ENCODE assay signal across 9 mouse cellular contexts in genomic region chr7:109578880-109579584, GRCm38 (mm10).
DNase-seq lines count a peak whose midpoint lies in the region; ATAC-seq and TF ChIP-seq lines count a peak whose summit lies in the region.
"Had no signal": no experiment of that assay in that cellular context is flagged by ENCODE, and none has a peak within 500 bp of the region (broad histone marks: within the 10 kb centered on the region; RNA-seq: fewer than 3 reads in every experiment).

No protein-coding gene starts in this region.

- H3K4me1 ChIP-seq in forebrain, embryonic 10.5 days: peaks cover 54% of the 10 kb centered on the region
- peaks cover 14% of the 10 kb centered on the region for H3K4me1 ChIP-seq in forebrain, embryonic 14.5 days (ENCODE audit: control insufficient read depth, insufficient read depth, low read length)
- H3K4me1 ChIP-seq in limb, embryonic 12.5 days (replicated peaks): peaks cover 13% of the 10 kb centered on the region
- H3K4me1 ChIP-seq in limb, embryonic 10.5 days: peaks cover 19% of the 10 kb centered on the region
- H3K4me1 ChIP-seq in heart, postnatal 0 days (ENCODE audit: control insufficient read depth, insufficient read depth): peaks cover 68% of the 10 kb centered on the region
- H3K4me1 ChIP-seq in midbrain, embryonic 16.5 days (ENCODE audit: control insufficient read depth, insufficient read depth, low read length): peaks cover 4% of the 10 kb centered on the region

- H3K36me3 ChIP-seq in forebrain, embryonic 10.5 days (replicated peaks): no peaks in the 10 kb centered on the region
- H3K36me3 ChIP-seq in forebrain, embryonic 14.5 days (ENCODE audit: control insufficient read depth, insufficient read depth, low read length): no peaks in the 10 kb centered on the region
- peaks cover 5% of the 10 kb centered on the region; the same call in 1 of the 2 replicates for H3K36me3 ChIP-seq in limb, embryonic 12.5 days
- peaks cover 5% of the 10 kb centered on the region; the same call in 1 of the 2 replicates for H3K36me3 ChIP-seq in limb, embryonic 10.5 days
- no peaks in the 10 kb centered on the region for H3K36me3 ChIP-seq in heart, postnatal 0 days (replicated peaks; ENCODE audit: control insufficient read depth, insufficient read depth, low read length)
- H3K36me3 ChIP-seq in midbrain, embryonic 16.5 days (ENCODE audit: control insufficient read depth, insufficient read depth, low read length): no peaks in the 10 kb centered on the region

- no peak overlapping the region for H3K4me2 ChIP-seq in forebrain, embryonic 14.5 days (ENCODE audit: low read length)
- no peak overlapping the region for H3K4me2 ChIP-seq in limb, embryonic 12.5 days
- no peak overlapping the region for H3K4me2 ChIP-seq in heart, postnatal 0 days (ENCODE audit: low read depth, low read length)
- no peak overlapping the region for H3K4me2 ChIP-seq in midbrain, embryonic 16.5 days (ENCODE audit: low read length)

- WGBS in forebrain, embryonic 10.5 days: 62% methylated on average over 2 of the region's 2 CpGs
- WGBS in forebrain, embryonic 14.5 days: 43% methylated on average over 2 of the region's 2 CpGs
- WGBS in limb, embryonic 12.5 days: 64% methylated on average over 2 of the region's 2 CpGs
- WGBS in limb, embryonic 10.5 days: 83% methylated on average over 2 of the region's 2 CpGs
- 29% methylated on average over 2 of the region's 2 CpGs for WGBS in heart, postnatal 0 days
- 31% methylated on average over 2 of the region's 2 CpGs for WGBS in midbrain, embryonic 16.5 days

- H3K9ac ChIP-seq in forebrain, embryonic 14.5 days (ENCODE audit: low read length): no peak overlapping the region
- H3K9ac ChIP-seq in limb, embryonic 12.5 days (replicated peaks): no peak overlapping the region
- H3K9ac ChIP-seq in heart, postnatal 0 days (replicated peaks; ENCODE audit: low read depth, low read length): no peak overlapping the region
- H3K9ac ChIP-seq in midbrain, embryonic 16.5 days (ENCODE audit: low read depth, low read length): no peak overlapping the region

- TF ChIP-seq EP300 in heart, postnatal 0 days (IDR thresholded peaks at IDR 0.05; ENCODE audit: low read depth): no peak

- H3K27ac ChIP-seq in forebrain, embryonic 10.5 days: peak overlapping the region; percentile 68; the same call in 1 of the 2 replicates
- H3K27ac ChIP-seq in forebrain, embryonic 14.5 days (ENCODE audit: low read depth, low read length): no peak overlapping the region
- H3K27ac ChIP-seq in limb, embryonic 12.5 days: peak overlapping the region; percentile 45; the same call in 1 of the 2 replicates
- H3K27ac ChIP-seq in limb, embryonic 10.5 days: no peak overlapping the region
- H3K27ac ChIP-seq in heart, postnatal 0 days (ENCODE audit: low read depth): peak overlapping the region; percentile 63
- H3K27ac ChIP-seq in midbrain, embryonic 16.5 days (ENCODE audit: low read length): peak overlapping the region; percentile 44; the same call in 1 of the 2 replicates

- no peak overlapping the region for H3K4me3 ChIP-seq in forebrain, embryonic 10.5 days
- no peak overlapping the region for H3K4me3 ChIP-seq in forebrain, embryonic 14.5 days (ENCODE audit: low read depth, low read length)
- no peak overlapping the region for H3K4me3 ChIP-seq in limb, embryonic 12.5 days (replicated peaks)
- no peak overlapping the region for H3K4me3 ChIP-seq in limb, embryonic 10.5 days
- H3K4me3 ChIP-seq in heart, postnatal 0 days (ENCODE audit: low read depth, low read length): no peak overlapping the region
- H3K4me3 ChIP-seq in midbrain, embryonic 16.5 days (ENCODE audit: low read depth, low read length): no peak overlapping the region

- TF ChIP-seq CTCF in heart, postnatal 0 days (IDR thresholded peaks at IDR 0.05; ENCODE audit: low read depth): no peak

- H3K27me3 ChIP-seq in forebrain, embryonic 10.5 days (ENCODE audit: poor library complexity, severe bottlenecking): no peaks in the 10 kb centered on the region
- H3K27me3 ChIP-seq in forebrain, embryonic 14.5 days (replicated peaks; ENCODE audit: control insufficient read depth, insufficient read depth, low read length): no peaks in the 10 kb centered on the region
- H3K27me3 ChIP-seq in limb, embryonic 12.5 days: no peaks in the 10 kb centered on the region
- no peaks in the 10 kb centered on the region for H3K27me3 ChIP-seq in limb, embryonic 10.5 days (ENCODE audit: low read depth, poor library complexity, severe bottlenecking)
- no peaks in the 10 kb centered on the region for H3K27me3 ChIP-seq in heart, postnatal 0 days (ENCODE audit: control insufficient read depth, insufficient read depth, low read length)
- no peaks in the 10 kb centered on the region for H3K27me3 ChIP-seq in midbrain, embryonic 16.5 days (ENCODE audit: control insufficient read depth, insufficient read depth, low read depth, low read length)

- H3K9me3 ChIP-seq in forebrain, embryonic 10.5 days: no peaks in the 10 kb centered on the region
- no peaks in the 10 kb centered on the region for H3K9me3 ChIP-seq in forebrain, embryonic 14.5 days (replicated peaks; ENCODE audit: control insufficient read depth, low read length)
- H3K9me3 ChIP-seq in limb, embryonic 12.5 days: no peaks in the 10 kb centered on the region
- H3K9me3 ChIP-seq in limb, embryonic 10.5 days (replicated peaks): no peaks in the 10 kb centered on the region
- no peaks in the 10 kb centered on the region for H3K9me3 ChIP-seq in heart, postnatal 0 days (replicated peaks; ENCODE audit: control insufficient read depth, low read length)
- no peaks in the 10 kb centered on the region for H3K9me3 ChIP-seq in midbrain, embryonic 16.5 days (replicated peaks; ENCODE audit: control insufficient read depth, low read length, poor library complexity, severe bottlenecking)

- ATAC-seq in forebrain, embryonic 14.5 days: no peak
- ATAC-seq in limb, embryonic 12.5 days (ENCODE audit: insufficient number of reproducible peaks, insufficient read depth, low FRiP score, low TSS enrichment, low read depth): no peak
- no peak for ATAC-seq in heart, postnatal 0 days (ENCODE audit: insufficient read depth, low read depth)
- no peak for ATAC-seq in midbrain, embryonic 16.5 days

- no peak for DNase-seq in forebrain, embryonic 10.5 days (ENCODE audit: extremely low spot score, low spot score)
- DNase-seq in forebrain, embryonic 14.5 days (ENCODE audit: low spot score): no peak
- DNase-seq in limb, embryonic 10.5 days (ENCODE audit: low spot score): no peak
- no peak for DNase-seq in heart, postnatal 0 days (ENCODE audit: low spot score)
- no peak for DNase-seq in kidney, adult 9 months
- DNase-seq in c-Kit-positive CD71-positive TER-119-positive erythroid progenitor cells, embryonic 14.5 days (ENCODE audit: low spot score): no peak
- DNase-seq: cerebellum, adult 8-10 months had no signal

Comparison
In these comparisons a context has a peak if more than half of its experiments do, and no peak if none do; other contexts are left out.
1. H3K27ac ChIP-seq: peak in forebrain, embryonic 10.5 days (single experiment), limb, embryonic 12.5 days (single experiment), heart, postnatal 0 days (single experiment) and midbrain, embryonic 16.5 days (single experiment); none in forebrain, embryonic 14.5 days (single experiment) and limb, embryonic 10.5 days (single experiment).